Mouse (Mus musculus): Measurements from ENCODE around the gene Ubr3.

DNA sequence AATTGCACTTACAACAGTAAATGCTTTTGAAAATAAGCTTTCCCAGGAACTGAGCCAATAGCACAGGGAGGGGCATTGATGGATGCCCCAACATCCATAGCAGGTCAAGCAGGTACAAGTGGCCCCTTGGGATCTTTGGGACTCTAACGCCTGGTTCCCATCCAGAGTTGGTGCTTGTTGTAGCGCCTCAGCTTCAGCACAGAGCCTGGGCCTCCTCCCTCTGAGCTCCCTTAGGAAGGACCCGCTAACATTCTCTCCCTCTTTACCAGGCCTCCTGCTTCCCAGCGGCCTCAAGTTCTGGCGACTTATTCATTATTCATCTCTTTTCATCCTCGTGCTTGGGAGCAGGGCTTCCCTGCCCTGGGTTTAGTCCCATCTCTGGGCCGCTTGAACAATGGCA, 141.7 kb downstream of the Ubr3 start, which contains the start of gene Myo3b:
- TF ChIP-seq CTCF (IDR thresholded peaks at IDR 0.05; ENCODE audit: control insufficient read depth, insufficient read depth, insufficient read length): no peak
- no peak for TF ChIP-seq USF1 (IDR thresholded peaks at IDR 0.05; ENCODE audit: low read depth)
- no peak for TF ChIP-seq MYOD1 (IDR thresholded peaks at IDR 0.05; ENCODE audit: control insufficient read depth, insufficient read length, low read depth)
- no peak for TF ChIP-seq CEBPB (IDR thresholded peaks at IDR 0.05; ENCODE audit: low read depth)
- TF ChIP-seq MAX (IDR thresholded peaks at IDR 0.05): no peak
- no peak for TF ChIP-seq FOSL1 (IDR thresholded peaks at IDR 0.05; ENCODE audit: insufficient read depth, low read length, poor library complexity, severe bottlenecking)

All from C2C12 (cell line).